Mouse (Mus musculus): ENCODE measurements at regions not wholly inside any gene's neighbourhood (a gene's known extent, or its start where the extent isn't known, plus 50 kb on each side); places are given as distances from the start of the nearest gene placed in this dataset.

GRCm38 (mm10) chr6:13746577-13747482 is 69.1 kb upstream of the Bmt2 start:
- no peak for TF ChIP-seq POLR2A (IDR thresholded peaks at IDR 0.05; ENCODE audit: control insufficient read depth, low read depth, low read length)
- TF ChIP-seq CTCF (IDR thresholded peaks at IDR 0.05; ENCODE audit: control insufficient read depth, insufficient read depth, insufficient replicate concordance, low read depth, low read length) = no peak
